Mouse (Mus musculus) ES-Bruce4 (cell line): ENCODE measurements around the gene Dusp10. TPM values are rescaled to one million over a fixed set of nuclear protein-coding genes. Genes with fewer than 3 reads are reported as not detected.

ENCODE experiments used
- H3K27ac ChIP-seq: 2 replicates; pipeline ENCODE4 v1.5.1; 2012; ENCODE audit warnings: low read length, inconsistent platforms; ENCODE audit not compliant: insufficient read depth
- H3K27me3 ChIP-seq: 2 replicates; pipeline ENCODE4 v1.6.1; 2012; ENCODE audit warnings: mild to moderate bottlenecking, low read length, inconsistent platforms; ENCODE audit not compliant: control insufficient read depth, poor library complexity, insufficient read depth, severe bottlenecking
- H3K36me3 ChIP-seq: 2 replicates; pipeline ENCODE4 v1.6.1; 2012; ENCODE audit warnings: inconsistent platforms, mild to moderate bottlenecking, low read length, moderate library complexity; ENCODE audit not compliant: control insufficient read depth, poor library complexity, insufficient read depth, severe bottlenecking
- H3K4me1 ChIP-seq: one replicate; pipeline ENCODE4 v1.8.1; 2011; ENCODE audit warnings: low read length; ENCODE audit not compliant: control insufficient read depth, insufficient read depth
- H3K4me3 ChIP-seq: 2 replicates; pipeline ENCODE4 v1.5.1; 2011; ENCODE audit warnings: low read depth, mild to moderate bottlenecking, low read length
- H3K9ac ChIP-seq: 2 replicates; pipeline ENCODE4 v1.6.1; 2012; ENCODE audit warnings: low read depth, mild to moderate bottlenecking, inconsistent platforms; ENCODE audit not compliant: poor library complexity, severe bottlenecking
- H3K9me3 ChIP-seq: replicated peaks from 2 replicates; pipeline ENCODE4 v1.6.1; 2012; ENCODE audit warnings: mild to moderate bottlenecking, low read length, inconsistent platforms; ENCODE audit not compliant: control insufficient read depth, poor library complexity, insufficient read depth, severe bottlenecking
- CTCF ChIP-seq: IDR thresholded peaks from one replicate; pipeline ENCODE4 v1.8.1; 2011; ENCODE audit warnings: low read depth, low read length
- EP300 ChIP-seq: IDR thresholded peaks from 2 replicates; pipeline ENCODE4 v1.6.1; 2011; ENCODE audit warnings: low read depth, low read length; ENCODE audit not compliant: insufficient read depth
- POLR2A ChIP-seq: IDR thresholded peaks from one replicate; pipeline ENCODE4 v1.8.1; 2011; ENCODE audit warnings: low read length; ENCODE audit not compliant: insufficient read depth
- polyA plus RNA-seq: library from polyadenylated mRNA; stranded (reverse); fragments of >200 nt; gene quantifications from 2 replicates; pipeline ENCODE4 v1.2.4, GENCODE M21; 2011; ENCODE audit warnings: low read depth; ENCODE audit not compliant: missing spikeins, insufficient read depth, insufficient read length

The Dusp10 gene
- polyA plus RNA-seq: 5.4 and 5.9 TPM in 2 replicates

DNA sequence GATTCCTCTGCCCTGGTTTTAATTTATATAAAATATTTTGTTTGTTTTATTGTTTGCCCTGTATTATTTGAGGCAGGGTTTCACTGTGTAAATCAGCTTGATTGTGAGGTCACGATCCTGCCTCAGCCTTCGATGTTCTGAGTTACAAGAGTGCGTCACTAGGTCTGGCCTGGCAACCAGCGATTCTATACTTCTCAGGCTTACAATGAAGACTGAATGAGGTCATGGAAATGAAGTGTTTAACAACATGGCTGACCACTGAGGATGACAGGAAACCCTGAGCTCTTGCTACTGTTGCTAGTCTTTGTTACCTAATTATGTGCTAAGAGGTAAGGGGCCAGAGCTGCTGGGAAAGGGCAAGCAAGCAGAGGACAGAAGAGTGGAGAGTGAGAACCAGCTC lies at the start of gene Dusp10:
TSS of gene Dusp10 (plus strand) at position 197 of the 400 bp plus-strand sequence.
- Histone ChIP-seq H3K9me3 (no peaks in the 10 kb centered on the region), H3K36me3 (no peaks in the 10 kb centered on the region)

GRCm38 (mm10) chr1:183965341-183965740 lies 47.8 kb upstream of the Dusp10 start:
- Histone ChIP-seq H3K9ac (no peak overlapping the region), H3K4me1 (no peaks in the 10 kb centered on the region), H3K9me3 (no peaks in the 10 kb centered on the region), H3K4me3 (no peak overlapping the region), H3K27me3 (no peaks in the 10 kb centered on the region), H3K36me3 (no peaks in the 10 kb centered on the region), H3K27ac (no peak overlapping the region)
- TF ChIP-seq CTCF (no peak), POLR2A (no peak), EP300 (no peak)

More for the DNA sequence above, at the start of gene Dusp10:
- Histone ChIP-seq H3K27me3 (no peaks in the 10 kb centered on the region), H3K27ac (no peak within 1 kb of the TSS), H3K4me1 (peaks cover 2% of the 10 kb centered on the region), H3K9ac (no peak within 1 kb of the TSS), H3K4me3 (no peak within 1 kb of the TSS)
- TF ChIP-seq POLR2A: no peak
- no peak for TF ChIP-seq CTCF
- TF ChIP-seq EP300: no peak

DNA sequence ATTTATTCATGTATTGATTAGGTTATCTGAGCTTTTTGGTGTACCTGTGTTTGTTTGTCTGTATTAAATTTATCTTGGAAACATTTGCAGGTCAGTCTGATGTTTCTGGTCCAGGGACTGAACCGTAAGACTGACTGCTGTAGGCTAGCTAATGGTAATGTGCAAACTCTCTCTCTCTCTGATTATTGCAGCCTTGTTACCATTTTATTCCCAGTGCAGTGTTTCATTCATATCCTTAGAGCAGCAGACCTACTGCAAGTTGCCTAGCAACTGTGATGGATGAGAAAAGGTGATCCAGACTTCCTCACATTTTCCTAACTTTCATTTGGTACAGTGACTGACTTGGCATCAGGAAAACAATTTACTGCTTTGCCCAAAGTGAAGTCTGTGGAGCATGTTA lies 43.8 kb upstream of the Dusp10 start:
- Histone ChIP-seq H3K4me3 (no peak overlapping the region), H3K9me3 (no peaks in the 10 kb centered on the region), H3K9ac (no peak overlapping the region), H3K36me3 (no peaks in the 10 kb centered on the region), H3K4me1 (no peaks in the 10 kb centered on the region), H3K27me3 (no peaks in the 10 kb centered on the region), H3K27ac (no peak overlapping the region)
- TF ChIP-seq CTCF: no peak
- TF ChIP-seq EP300: no peak
- TF ChIP-seq POLR2A: no peak

GRCm38 (mm10) chr1:183979814-183980243 lies 33.3 kb upstream of the Dusp10 start:
- no peaks in the 10 kb centered on the region for H3K36me3 ChIP-seq
- no peaks in the 10 kb centered on the region for H3K4me1 ChIP-seq
- no peaks in the 10 kb centered on the region for H3K27me3 ChIP-seq
- no peak overlapping the region for H3K27ac ChIP-seq
- no peaks in the 10 kb centered on the region for H3K9me3 ChIP-seq
- H3K9ac ChIP-seq: no peak overlapping the region
- no peak for TF ChIP-seq POLR2A
- no peak for TF ChIP-seq CTCF
- no peak for TF ChIP-seq EP300
- no peak overlapping the region for H3K4me3 ChIP-seq

- H3K9me3 ChIP-seq: peaks cover 4% of the 10 kb centered on the region; the same call in 1 of the 2 replicates
- H3K36me3 ChIP-seq: no peaks in the 10 kb centered on the region
- no peaks in the 10 kb centered on the region for H3K27me3 ChIP-seq
- H3K4me3 ChIP-seq: no peak overlapping the region
- no peaks in the 10 kb centered on the region for H3K4me1 ChIP-seq
- no peak overlapping the region for H3K27ac ChIP-seq
- TF ChIP-seq CTCF: no peak
- no peak overlapping the region for H3K9ac ChIP-seq
Observed at GRCm38 (mm10) chr1:183982108-183982507, 31.0 kb upstream of the Dusp10 start.

DNA sequence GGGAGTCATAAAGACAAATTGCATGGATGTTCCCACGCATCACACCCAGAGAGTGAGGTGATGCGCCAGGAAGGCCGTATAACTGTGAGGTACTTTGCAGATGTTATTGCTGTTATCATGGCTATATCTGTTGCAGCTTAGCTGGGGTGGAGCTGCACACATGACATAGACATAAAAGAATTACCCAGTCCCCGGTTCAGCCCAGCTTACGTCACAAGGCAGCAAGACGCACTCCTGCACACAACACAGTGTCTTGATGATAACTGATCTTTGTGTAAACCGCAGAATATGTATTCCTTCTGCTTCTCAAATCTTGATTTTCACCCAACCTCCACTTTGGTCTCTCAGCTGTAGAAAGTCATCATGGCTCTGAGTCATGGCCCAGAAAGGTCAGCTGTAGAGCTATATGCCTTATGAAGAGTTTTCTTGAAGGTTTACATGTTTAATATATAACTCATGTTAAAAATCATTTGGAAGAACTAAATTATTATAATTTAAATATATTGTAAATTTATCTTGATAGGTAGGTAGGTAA lies 25.3 kb upstream of the Dusp10 start:
- peaks cover 4% of the 10 kb centered on the region; the same call in 1 of the 2 replicates for H3K9me3 ChIP-seq
- H3K27ac ChIP-seq: no peak overlapping the region
- H3K27me3 ChIP-seq: no peaks in the 10 kb centered on the region; the same call in 1 of the 2 replicates
- TF ChIP-seq EP300 (no peak), CTCF (no peak), POLR2A (no peak)
- no peaks in the 10 kb centered on the region for H3K36me3 ChIP-seq
- H3K4me1 ChIP-seq: no peaks in the 10 kb centered on the region
- no peak overlapping the region for H3K9ac ChIP-seq
- no peak overlapping the region for H3K4me3 ChIP-seq
